Mouse (Mus musculus): ENCODE measurements around the gene Itih2. TPM values are rescaled to one million over a fixed set of nuclear protein-coding genes. Genes with fewer than 3 reads are reported as not detected.

Itih2 gene
- total RNA-seq, 2 experiments from 2014 or later = 0.47 to 0.70 TPM

GRCm38 (mm10) chr2:10121826-10122225 is 9.4 kb downstream of the Itih2 start:
- DNase-seq (ENCODE audit: low spot score) = no peak
- intact Hi-C loops (cut with DNase I) = no loop called here

GRCm38 (mm10) chr2:10119276-10119675 is 11.9 kb downstream of the Itih2 start:
- intact Hi-C loops (cut with DNase I) = no loop called here
- DNase-seq (ENCODE audit: low spot score) = no peak

GRCm38 (mm10) chr2:10118751-10119150 is 12.4 kb downstream of the Itih2 start:
- intact Hi-C loops (cut with DNase I) = no loop called here
- no peak for DNase-seq (ENCODE audit: low spot score)

- intact Hi-C loops (cut with DNase I) = no loop called here
- no peak for DNase-seq (ENCODE audit: low spot score)
These were observed 22.5 kb downstream of the Itih2 start for GRCm38 (mm10) chr2:10108535-10109189.

GRCm38 (mm10) chr2:10101180-10101579 is 30.0 kb downstream of the Itih2 start:
- no peak for DNase-seq (ENCODE audit: low spot score)
- intact Hi-C loops (cut with DNase I) = loop anchor here (1.0 to 2.0 kb wide), 2 partner anchors 42 to 187 kb away; no protein-coding TSS in a partner anchor

- intact Hi-C loops (cut with DNase I) = loop anchor here (2.0 kb wide), 1 partner anchor 42 kb away; no protein-coding TSS in a partner anchor
- DNase-seq (ENCODE audit: low spot score) = no peak
These were observed 30.7 kb downstream of the Itih2 start for GRCm38 (mm10) chr2:10100471-10100870.

GRCm38 (mm10) chr2:10098598-10099215 is 32.5 kb downstream of the Itih2 start:
- no peak for DNase-seq (ENCODE audit: low spot score)
- intact Hi-C loops (cut with DNase I) = loop anchor here (10.0 kb wide), 1 partner anchor 1424 kb away; no protein-coding TSS in a partner anchor

- no peak for DNase-seq (ENCODE audit: low spot score)
- intact Hi-C loops (cut with DNase I) = loop anchor here (10.0 kb wide), 1 partner anchor 1420 kb away; no protein-coding TSS in a partner anchor
These were observed 36.7 kb downstream of the Itih2 start for GRCm38 (mm10) chr2:10094327-10095100.

- no peak for DNase-seq (ENCODE audit: low spot score)
- intact Hi-C loops (cut with DNase I) = no loop called here
These were observed 43.8 kb downstream of the Itih2 start for GRCm38 (mm10) chr2:10087256-10087850.

- no peak for DNase-seq (ENCODE audit: low spot score)
- intact Hi-C loops (cut with DNase I) = no loop called here
These were observed 48.5 kb downstream of the Itih2 start for GRCm38 (mm10) chr2:10082737-10083136.

- DNase-seq (ENCODE audit: low spot score) = no peak
- intact Hi-C loops (cut with DNase I) = loop anchor here (2.0 kb wide), 1 partner anchor 31 kb away; no protein-coding TSS in a partner anchor
These were observed 49.6 kb downstream of the Itih2 start for GRCm38 (mm10) chr2:10081453-10082080.

GRCm38 (mm10) chr2:10080310-10081010 is 50.7 kb downstream of the Itih2 start, which contains the start of the genes Atp5c1 and Kin:
Atp5c1 (minus strand) TSS chr2:10080510.
Kin (plus strand) TSS chr2:10080593.
- intact Hi-C loops (cut with DNase I) = loop anchor here (2.0 kb wide), 1 partner anchor 30 kb away; no protein-coding TSS in a partner anchor
- peak; percentile 93 for DNase-seq (ENCODE audit: low spot score)

GRCm38 (mm10) chr2:10079745-10080309 is 51.4 kb downstream of the Itih2 start:
- no peak for DNase-seq (ENCODE audit: low spot score)
- intact Hi-C loops (cut with DNase I) = loop anchor here (2.0 kb wide), 1 partner anchor 29 kb away; no protein-coding TSS in a partner anchor

- intact Hi-C loops (cut with DNase I) = no loop called here
- no peak for DNase-seq (ENCODE audit: low spot score)
These were observed 54.5 kb downstream of the Itih2 start for GRCm38 (mm10) chr2:10076675-10077074.

- intact Hi-C loops (cut with DNase I) = no loop called here
These were observed 56.7 kb downstream of the Itih2 start for GRCm38 (mm10) chr2:10074470-10074869.

GRCm38 (mm10) chr2:10071751-10072150 is 59.4 kb downstream of the Itih2 start:
- DNase-seq (ENCODE audit: low spot score) = no peak
- intact Hi-C loops (cut with DNase I) = no loop called here

More at GRCm38 (mm10) chr2:10074470-10074869, 56.7 kb downstream of the Itih2 start:
- no peak for DNase-seq (ENCODE audit: low spot score)

GRCm38 (mm10) chr2:10058836-10059235 is 72.4 kb downstream of the Itih2 start:
- intact Hi-C loops (cut with DNase I) = no loop called here
- no peak for DNase-seq (ENCODE audit: low spot score)

GRCm38 (mm10) chr2:10051996-10052395 is 79.2 kb downstream of the Itih2 start:
- no peak for DNase-seq (ENCODE audit: low spot score)
- intact Hi-C loops (cut with DNase I) = loop anchor here (2.0 kb wide), 1 partner anchor 29 kb away; the partner anchor contains the start of genes Atp5c1 and Kin

All from heart, postnatal 25 days (tissue).